Mouse (Mus musculus) ovary, postnatal 36 days (tissue): ENCODE data around the gene Pak4.
A peak's percentile ranks its signal among the peaks of the same experiment; 100 is the strongest.
"Not testable (repeated sequence)": the region's sequence is repeated elsewhere in the genome, so short reads cannot be mapped to it uniquely, and the experiment has no call there.

Source experiments
- DNase-seq: peaks from one replicate; pipeline ENCODE4 v3.0.0; 2022; ENCODE audit warnings: low spot score, mixed read lengths

Gene Pak4

GRCm38 (mm10) chr7:28561967-28562366 is 36.0 kb downstream of the Pak4 start:
- no peak for DNase-seq

DNA sequence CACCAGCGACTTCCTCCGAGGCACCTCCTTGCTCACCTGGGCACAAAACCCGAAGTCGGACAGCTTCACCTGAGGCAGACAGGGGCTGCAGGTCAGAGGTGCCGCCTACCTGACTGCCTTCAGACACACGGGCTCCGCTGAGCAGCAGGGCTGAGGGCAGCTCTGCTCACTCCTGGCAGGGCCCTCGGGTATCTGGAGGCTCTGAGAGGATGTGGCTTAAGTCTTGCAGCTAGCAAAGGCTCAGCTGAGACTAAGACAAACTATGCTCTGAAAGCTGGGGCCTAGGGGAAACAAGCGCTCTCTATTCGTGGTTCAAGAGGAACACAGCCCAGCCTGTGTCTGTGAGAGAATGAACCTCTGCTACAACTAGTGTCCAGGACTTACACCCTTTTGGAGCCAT is 37.1 kb downstream of the Pak4 start:
- no peak for DNase-seq

DNA sequence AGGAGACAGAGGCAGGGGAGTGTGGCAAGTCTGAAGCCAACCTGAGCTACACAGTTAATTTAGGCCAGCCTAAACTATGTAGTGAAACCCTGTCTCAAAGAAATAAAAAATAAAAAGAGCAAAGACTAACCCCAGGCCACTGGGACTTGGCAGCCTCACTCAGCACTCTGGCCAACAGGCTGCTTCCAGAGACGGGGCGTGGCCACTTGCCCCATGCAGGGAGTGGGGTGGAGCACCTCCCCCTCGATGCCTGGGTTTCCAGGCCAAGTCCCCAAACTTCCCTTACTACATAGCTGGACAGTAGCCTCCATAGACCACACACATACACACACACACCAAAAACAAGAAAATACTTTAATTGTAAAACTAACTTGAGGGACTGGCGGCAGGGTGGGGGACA is 39.5 kb downstream of the Pak4 start:
- DNase-seq = peak; percentile 57

DNA sequence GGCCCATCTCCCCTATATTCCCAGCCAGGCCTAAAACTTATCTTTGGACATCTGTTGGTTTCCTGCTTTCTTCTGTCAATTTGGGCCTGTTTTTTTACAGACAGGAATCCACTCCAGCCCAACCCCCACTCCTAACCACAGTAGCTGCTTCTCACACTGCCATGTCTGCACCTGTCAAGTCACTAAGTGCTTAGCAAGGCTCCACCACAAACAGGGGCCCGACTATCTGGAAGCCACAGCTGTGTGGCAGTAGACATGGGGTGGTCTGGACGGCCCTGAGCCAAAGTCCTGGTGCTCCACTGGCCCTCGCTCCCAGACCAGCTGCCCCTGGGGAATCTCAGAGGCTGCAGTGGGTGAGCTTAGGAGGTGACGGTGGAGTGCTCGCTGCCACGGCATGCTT is 40.3 kb downstream of the Pak4 start:
- DNase-seq = no peak

GRCm38 (mm10) chr7:28557069-28557468 is 40.9 kb downstream of the Pak4 start:
- no peak for DNase-seq

DNA sequence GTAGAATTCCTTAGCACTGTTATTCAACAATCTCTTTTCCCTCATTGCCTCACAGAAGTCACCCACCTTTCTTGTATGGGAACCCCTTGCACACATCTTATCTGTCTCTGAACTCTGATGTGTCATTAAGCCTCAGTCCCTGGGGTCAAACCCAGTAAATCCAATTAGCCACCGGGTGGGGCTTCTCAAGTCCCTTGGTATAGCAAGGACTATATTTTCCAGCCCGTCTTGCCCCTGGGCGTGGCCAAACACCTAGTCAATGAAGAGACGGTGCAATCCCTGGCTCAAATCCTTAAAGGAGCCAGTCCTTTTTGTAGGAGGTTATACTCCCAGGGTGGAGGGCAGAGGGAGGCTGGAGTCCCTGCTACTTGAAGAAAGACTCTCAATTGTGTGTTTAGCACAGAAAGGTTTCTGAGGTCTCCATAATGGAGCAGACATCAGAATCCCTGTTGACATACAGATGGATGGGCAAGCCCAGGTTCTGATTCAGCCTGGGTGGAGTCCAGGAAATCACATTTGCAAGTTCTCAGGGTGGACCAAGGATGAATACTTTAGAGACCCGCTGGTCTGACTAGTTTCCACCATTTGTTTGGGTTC is 41.9 kb downstream of the Pak4 start:
- DNase-seq = no peak

DNA sequence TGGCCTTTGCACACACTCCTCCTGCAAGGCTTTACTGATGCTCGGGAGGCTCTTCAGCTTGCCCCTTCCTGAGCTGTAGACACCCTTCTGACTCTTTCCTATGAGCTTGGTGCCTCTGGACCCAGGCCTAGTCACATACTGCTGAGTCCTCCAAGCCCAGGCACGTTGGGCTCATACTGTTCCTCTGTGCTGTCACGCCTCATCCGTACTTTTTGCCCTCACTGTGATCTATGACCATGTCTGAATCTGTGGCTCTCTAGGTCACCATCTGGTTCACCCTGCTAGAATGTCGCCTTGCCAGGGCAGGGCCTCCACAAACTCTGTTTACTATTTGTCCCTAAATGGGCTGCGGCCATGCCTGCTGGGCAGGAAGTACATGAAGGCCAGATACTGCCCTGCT is 44.9 kb downstream of the Pak4 start:
- DNase-seq = no peak

GRCm38 (mm10) chr7:28547628-28548027 is 50.4 kb downstream of the Pak4 start:
- no peak for DNase-seq

DNA sequence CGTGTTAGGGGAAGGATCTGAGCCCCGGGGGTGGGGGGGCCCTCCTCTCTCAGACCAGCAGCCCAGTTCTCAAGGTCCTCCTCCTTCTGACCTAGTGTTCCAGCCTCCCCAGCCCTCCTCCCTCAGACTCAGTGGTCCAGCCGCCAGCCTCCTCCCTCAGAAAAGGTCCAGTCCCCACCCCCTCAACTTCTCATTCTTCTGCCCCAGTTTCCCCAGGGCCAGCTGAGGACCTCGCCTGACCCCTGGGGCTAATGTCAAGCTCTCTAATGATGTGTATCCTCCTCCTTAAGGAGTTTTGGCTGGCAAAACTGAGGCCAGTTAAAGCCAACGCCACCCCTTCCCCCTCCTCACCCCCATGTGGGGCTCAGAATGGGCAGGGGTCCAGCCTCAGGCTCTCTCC is 50.8 kb downstream of the Pak4 start, which contains the start of gene Nccrp1:
Nccrp1 (minus strand) TSS at position 101 of the 400 bp plus-strand sequence.
- no peak for DNase-seq

DNA sequence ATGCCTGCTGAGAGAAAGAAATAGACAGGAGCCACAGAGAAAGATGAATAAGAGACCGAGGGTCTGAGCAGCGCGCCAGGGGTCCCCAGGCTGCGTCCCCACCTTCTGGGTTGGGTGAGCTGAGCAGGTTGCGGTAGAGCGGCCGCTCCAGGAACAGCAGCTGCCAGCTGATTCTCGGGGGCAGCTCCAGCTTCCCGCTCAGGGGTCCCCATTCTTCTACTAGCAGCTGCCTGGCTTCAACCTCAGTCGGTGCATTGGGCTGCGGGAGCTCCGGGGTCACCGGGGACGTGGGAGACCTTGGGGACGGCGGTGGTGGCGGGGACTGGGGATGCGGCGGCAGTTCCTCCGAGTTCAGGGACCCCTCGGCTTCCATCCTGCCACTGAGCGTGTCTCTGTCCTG is 51.3 kb downstream of the Pak4 start:
- DNase-seq = no peak

- no peak for DNase-seq
Measured at GRCm38 (mm10) chr7:28545891-28546210, 52.1 kb downstream of the Pak4 start.

GRCm38 (mm10) chr7:28545048-28545890 is 52.7 kb downstream of the Pak4 start:
- DNase-seq = no peak

DNA sequence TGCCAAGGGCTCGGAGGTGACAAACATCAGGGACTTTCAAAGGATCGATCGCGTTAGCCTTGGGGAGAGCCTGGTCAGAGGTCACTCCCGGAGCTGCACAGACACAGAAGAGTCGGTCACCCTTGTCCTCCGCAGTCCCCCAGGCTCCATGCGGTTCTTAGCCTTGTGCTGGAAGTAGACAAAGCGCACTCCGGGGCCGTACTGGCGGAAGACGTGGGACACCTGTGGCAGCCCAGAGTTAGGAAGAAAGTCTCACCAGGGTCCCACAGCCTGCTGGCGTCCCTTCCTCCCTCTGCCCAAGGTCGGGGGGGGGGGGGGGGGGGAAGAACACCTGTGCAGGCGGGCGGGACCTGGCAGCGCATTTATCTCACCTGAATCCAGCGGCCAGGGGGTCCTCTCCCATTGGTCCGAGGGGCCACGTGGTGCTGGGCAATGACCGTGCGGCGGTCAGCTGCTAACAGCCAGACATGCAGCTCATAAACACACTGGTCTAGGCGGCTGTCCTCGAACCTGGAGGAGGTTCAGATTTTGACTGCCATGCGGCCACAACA is 53.9 kb downstream of the Pak4 start:
- no peak for DNase-seq

DNA sequence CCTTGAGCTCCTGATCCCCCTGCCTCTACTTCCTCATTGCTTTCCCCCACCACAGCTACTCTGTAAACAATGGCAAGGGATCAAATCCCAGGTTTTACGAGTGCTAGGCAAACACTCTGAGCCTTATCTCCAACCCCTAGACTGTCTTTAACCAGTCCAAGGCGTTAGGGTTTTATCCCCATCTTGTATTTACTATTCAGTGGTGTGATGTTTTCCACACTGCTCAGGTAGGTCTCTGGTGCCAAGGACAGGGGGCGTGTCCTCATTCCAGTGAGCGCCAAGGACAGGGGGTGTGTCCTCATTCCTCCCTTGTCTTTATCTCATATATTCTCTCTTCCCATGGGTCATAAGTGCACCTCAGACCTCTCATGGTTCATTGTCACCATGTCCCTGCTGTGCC is 57.5 kb downstream of the Pak4 start, which contains the start of gene Sycn:
Sycn (plus strand) TSS at position 360 of the 400 bp plus-strand sequence.
- no peak for DNase-seq

- DNase-seq = not testable (repeated sequence)
Measured at GRCm38 (mm10) chr7:28538886-28539285, 59.1 kb downstream of the Pak4 start.

- DNase-seq = no peak
Measured at GRCm38 (mm10) chr7:28532005-28532404, 66.0 kb downstream of the Pak4 start.

DNA sequence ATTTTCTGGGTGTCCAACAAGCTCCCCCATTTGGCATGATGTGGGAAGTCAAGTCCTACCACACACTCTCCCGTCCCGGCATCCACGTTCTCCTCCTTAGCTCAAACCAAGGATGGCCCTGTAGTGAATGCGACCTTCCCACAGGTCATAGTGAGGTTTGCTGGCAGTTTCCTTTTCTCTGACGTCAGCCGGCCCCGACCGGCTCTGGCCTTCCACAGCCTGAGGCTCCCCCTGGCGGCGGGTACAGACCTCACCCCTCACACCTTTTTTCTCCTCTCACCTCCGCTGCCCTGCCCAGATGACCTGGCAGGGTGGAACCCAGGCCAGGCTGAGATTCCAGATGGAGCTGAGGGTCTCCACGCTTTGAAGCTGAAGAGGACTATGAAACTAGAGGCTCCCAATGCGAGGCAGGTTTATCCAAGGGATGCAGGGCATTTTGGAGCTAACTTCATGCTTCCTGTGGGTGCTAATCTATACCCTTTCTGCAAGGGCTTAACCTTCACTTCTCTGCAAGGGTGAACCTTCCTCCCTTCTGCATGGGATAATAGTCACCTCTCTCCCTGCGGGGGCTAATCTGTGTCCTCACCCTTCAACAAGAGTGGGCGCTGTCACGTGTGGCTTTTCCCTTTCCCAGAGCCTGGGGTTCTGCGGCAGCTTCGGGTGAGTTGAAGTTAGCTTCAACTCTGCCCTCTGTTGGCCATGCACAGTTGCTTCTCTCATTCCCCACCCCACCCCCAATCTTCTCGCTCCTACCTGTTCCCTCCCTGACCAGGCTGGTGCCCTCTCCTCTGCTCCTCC is 69.9 kb downstream of the Pak4 start:
- DNase-seq = peak; percentile 79

DNA sequence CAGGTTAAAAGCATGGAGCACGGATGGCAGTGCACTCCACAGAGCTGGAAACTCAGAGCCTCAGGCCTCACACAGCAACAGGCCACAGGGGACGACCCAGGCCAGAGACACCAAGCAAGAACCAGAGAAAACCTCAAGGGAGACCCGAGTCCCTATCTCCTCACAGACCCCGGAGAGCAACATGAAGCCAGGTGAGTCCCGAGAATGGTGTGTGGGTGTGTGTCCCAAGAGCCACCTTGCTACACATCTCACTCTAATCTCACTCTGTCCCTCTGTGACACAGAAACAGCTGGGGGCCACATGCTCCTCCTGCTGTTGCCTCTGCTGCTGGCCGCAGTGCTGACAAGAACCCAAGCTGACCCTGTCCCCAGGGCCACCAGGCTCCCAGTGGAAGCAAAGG is 75.4 kb downstream of the Pak4 start, which contains the start of gene Ifnl3:
Ifnl3 (plus strand) TSS at position 301 of the 400 bp plus-strand sequence.
- not testable (repeated sequence) for DNase-seq

- no peak for DNase-seq
Measured at GRCm38 (mm10) chr7:28511441-28511840, 86.5 kb downstream of the Pak4 start.

GRCm38 (mm10) chr7:28510405-28510974 is 87.5 kb downstream of the Pak4 start, which contains the start of gene Ifnl2:
Gene Ifnl2, minus strand, starts transcription at chr7:28510455.
- DNase-seq = not testable (repeated sequence)

- not testable (repeated sequence) for DNase-seq
Measured at GRCm38 (mm10) chr7:28509121-28509520, 88.9 kb downstream of the Pak4 start.
